Mouse (Mus musculus) heart, adult 2 months (tissue): ENCODE measurements around the gene Itgb6.

Experiments used
- CTCF ChIP-seq: fragments of 200-600 bp; IDR thresholded peaks from 2 replicates; pipeline ENCODE4 v1.8.1; 2022; ENCODE audit warnings: antibody characterized with exemption, mild to moderate bottlenecking, moderate library complexity
- POLR2A ChIP-seq: fragments of 200-500 bp; IDR thresholded peaks from 2 replicates; pipeline ENCODE4 v1.6.1; 2011; ENCODE audit warnings: mild to moderate bottlenecking, low read depth, low read length, control low read depth; ENCODE audit not compliant: insufficient read depth

GRCm38 (mm10) chr2:60724660-60725059, 2.2 kb upstream of the Itgb6 start:
- TF ChIP-seq CTCF (no peak), POLR2A (no peak)
